Mouse (Mus musculus) lung, adult 2 months (tissue): ENCODE results near the gene Cdk5rap2.

Experiments used
- CTCF ChIP-seq: fragments of 200-500 bp; IDR thresholded peaks from 2 replicates; pipeline ENCODE4 v1.5.1; 2011; ENCODE audit warnings: mild to moderate bottlenecking, low read length, control low read depth; ENCODE audit not compliant: insufficient read depth
- POLR2A ChIP-seq: fragments of 200-500 bp; IDR thresholded peaks from 2 replicates; pipeline ENCODE4 v1.6.1; 2011; ENCODE audit warnings: low read depth, mild to moderate bottlenecking, control low read depth, low read length, borderline replicate concordance; ENCODE audit errors: extremely low read depth

DNA sequence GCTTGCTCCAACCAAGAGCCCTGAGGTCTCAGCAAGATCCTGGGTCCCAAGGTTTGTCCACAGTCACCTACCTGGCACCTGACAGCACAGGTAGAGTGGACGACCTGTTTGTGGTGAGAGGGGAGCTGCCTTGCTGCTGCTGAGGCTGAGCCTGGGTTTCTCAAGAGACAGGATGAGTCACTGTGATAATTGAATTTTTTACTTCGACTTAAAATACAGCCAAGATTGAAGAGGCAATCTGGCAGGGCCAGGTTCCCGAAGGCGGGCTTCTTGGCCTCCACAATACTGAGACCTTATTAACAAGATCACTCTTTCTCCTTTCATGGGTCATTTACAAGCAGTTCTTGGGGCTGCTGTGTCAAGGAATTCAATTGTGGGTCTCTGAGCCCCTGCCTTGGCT is 190.5 kb downstream of the Cdk5rap2 start:
- no peak for TF ChIP-seq CTCF
- TF ChIP-seq POLR2A: no peak
